Mouse (Mus musculus) hindbrain, embryonic 12.5 days (tissue): ENCODE results near the gene Mmgt2. TPM values are rescaled to one million over a fixed set of nuclear protein-coding genes. Genes with fewer than 3 reads are reported as not detected.
A peak's percentile ranks its signal among the peaks of the same experiment; 100 is the strongest.

ENCODE experiments used
- ATAC-seq: fragments of 200-750 bp; cut with Nextera tagmentation; 2 replicates; pipeline ENCODE4 v1.8.0; 2017; ENCODE audit warnings: moderate TSS enrichment; ENCODE audit not compliant: low FRiP score
- H3K27ac ChIP-seq: fragments of 300-500 bp; sonication (generic); 2 replicates; pipeline ENCODE4 v1.5.1; 2016; ENCODE audit warnings: mild to moderate bottlenecking
- H3K27me3 ChIP-seq: fragments of 300-500 bp; sonication (generic); 2 replicates; pipeline ENCODE4 v1.6.1; 2016; ENCODE audit warnings: mild to moderate bottlenecking
- H3K36me3 ChIP-seq: fragments of 300-500 bp; sonication (generic); 2 replicates; pipeline ENCODE4 v1.6.1; 2016; ENCODE audit warnings: mild to moderate bottlenecking
- H3K4me1 ChIP-seq: fragments of 300-500 bp; sonication (generic); 2 replicates; pipeline ENCODE4 v1.6.1; 2016
- H3K4me2 ChIP-seq: fragments of 300-500 bp; sonication (generic); replicated peaks from 2 replicates; pipeline ENCODE4 v1.6.1; 2016; ENCODE audit warnings: mild to moderate bottlenecking
- H3K4me3 ChIP-seq: fragments of 300-500 bp; sonication (generic); 2 replicates; pipeline ENCODE4 v1.5.1; 2016; ENCODE audit warnings: mild to moderate bottlenecking
- H3K9ac ChIP-seq: fragments of 300-500 bp; sonication (generic); 2 replicates; pipeline ENCODE4 v1.6.1; 2016; ENCODE audit warnings: mild to moderate bottlenecking, moderate library complexity
- H3K9me3 ChIP-seq: fragments of 300-500 bp; sonication (generic); replicated peaks from 2 replicates; pipeline ENCODE4 v1.6.1; 2016; ENCODE audit warnings: mild to moderate bottlenecking
- WGBS: fragments of 180-500 bp; shearing (Covaris S2); methylation state at CpG from one replicate; pipeline ENCODE4 v1.1.7; 2016; 5-methylcytosine and 5-hydroxymethylcytosine counted together
- polyA plus RNA-seq: library from polyadenylated mRNA; unstranded; fragments of >200 nt; fragmentation: Nextera tagmentation; extraction: Ambion mirVana; gene quantifications from 2 replicates; pipeline ENCODE4 v1.2.1, GENCODE M21; 2016

Mmgt2 gene
- polyA plus RNA-seq, 1 experiment from 2014 or later, result 38.7 TPM

- peak overlapping the region; percentile 48 for H3K4me2 ChIP-seq
Observed at GRCm38 (mm10) chr11:62629352-62630224, 18.9 kb upstream of the Mmgt2 start.

GRCm38 (mm10) chr11:62630225-62630821, 18.1 kb upstream of the Mmgt2 start:
- H3K4me3 ChIP-seq, result peak overlapping the region; percentile 2; the same call in 1 of the 2 replicates
- WGBS, result under 1% methylated on average over 11 of the region's 11 CpGs
- peak; percentile 47 for ATAC-seq
- H3K27ac ChIP-seq, result peak overlapping the region; percentile 94
- peak overlapping the region; percentile 48 for H3K4me2 ChIP-seq
- H3K9me3 ChIP-seq, result no peaks in the 10 kb centered on the region
- H3K36me3 ChIP-seq, result no peaks in the 10 kb centered on the region
- no peaks in the 10 kb centered on the region for H3K27me3 ChIP-seq
- H3K4me1 ChIP-seq, result peaks cover 46% of the 10 kb centered on the region
- H3K9ac ChIP-seq, result peak overlapping the region; percentile 20; the same call in 1 of the 2 replicates

More at GRCm38 (mm10) chr11:62629352-62630224, 18.9 kb upstream of the Mmgt2 start:
- Histone ChIP-seq H3K4me3 (no peak overlapping the region), H3K27ac (peak overlapping the region; percentile 94), H3K9me3 (no peaks in the 10 kb centered on the region), H3K9ac (peak overlapping the region; percentile 20; the same call in 1 of the 2 replicates), H3K4me1 (peaks cover 54% of the 10 kb centered on the region), H3K36me3 (no peaks in the 10 kb centered on the region), H3K27me3 (no peaks in the 10 kb centered on the region)
- peak; percentile 52 for ATAC-seq
- WGBS, result 1% methylated on average over 9 of the region's 9 CpGs

- H3K4me3 ChIP-seq, result no peak overlapping the region
- H3K9me3 ChIP-seq, result no peaks in the 10 kb centered on the region
- H3K27me3 ChIP-seq, result no peaks in the 10 kb centered on the region
- no peak overlapping the region for H3K9ac ChIP-seq
- no peaks in the 10 kb centered on the region for H3K36me3 ChIP-seq
- WGBS, result 32% methylated on average over 4 of the region's 4 CpGs
- peak overlapping the region; percentile 94 for H3K27ac ChIP-seq
- peaks cover 48% of the 10 kb centered on the region for H3K4me1 ChIP-seq
- ATAC-seq, result no peak
- no peak overlapping the region for H3K4me2 ChIP-seq
Observed at GRCm38 (mm10) chr11:62631138-62631537, 17.3 kb upstream of the Mmgt2 start.

GRCm38 (mm10) chr11:62635406-62635805, 13.1 kb upstream of the Mmgt2 start:
- H3K27ac ChIP-seq, result no peak overlapping the region
- no peaks in the 10 kb centered on the region for H3K9me3 ChIP-seq
- H3K36me3 ChIP-seq, result 0 out of 2 replicates have a peak, but pooled peaks cover 4% of the 10 kb centered on the region
- H3K4me3 ChIP-seq, result no peak overlapping the region
- ATAC-seq, result no peak
- WGBS, result 76% methylated on average over 3 of the region's 3 CpGs
- H3K27me3 ChIP-seq, result no peaks in the 10 kb centered on the region
- no peak overlapping the region for H3K9ac ChIP-seq
- H3K4me1 ChIP-seq, result peaks cover 30% of the 10 kb centered on the region
- no peak overlapping the region for H3K4me2 ChIP-seq

DNA sequence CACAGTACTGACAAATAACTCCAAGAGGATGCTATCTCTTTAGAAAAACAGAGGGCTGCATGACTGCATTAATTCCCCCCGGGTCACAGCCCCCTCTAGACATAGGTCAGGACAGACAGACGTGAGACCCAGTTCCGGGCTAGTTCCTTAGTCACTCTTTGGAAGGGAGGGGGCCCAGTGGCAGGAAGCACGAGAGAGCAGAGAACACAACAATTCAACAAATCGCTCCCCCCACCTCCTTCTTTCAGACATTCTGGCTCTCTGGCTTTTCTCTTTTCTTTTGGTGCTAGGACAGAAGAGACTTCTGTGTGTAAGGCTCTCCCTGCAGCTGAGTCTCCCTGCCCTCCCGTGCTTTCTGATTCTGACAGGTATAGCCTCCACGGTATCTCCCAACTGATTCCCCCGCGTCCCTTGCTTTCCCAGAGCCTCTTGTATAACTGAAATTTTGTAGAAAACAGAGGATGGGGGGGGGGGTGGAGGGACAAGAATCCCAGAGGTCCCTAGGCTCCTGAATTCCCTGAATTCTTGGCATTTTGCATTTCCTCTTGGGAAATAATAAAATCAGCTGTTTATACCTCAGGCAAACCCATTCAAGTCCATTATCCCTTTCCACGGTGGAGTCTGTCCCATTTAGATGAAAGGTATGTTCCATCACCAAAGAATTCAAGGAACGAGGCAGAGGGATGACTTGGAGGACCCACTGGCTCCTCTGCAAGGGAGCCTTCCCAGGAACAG, 12.2 kb upstream of the Mmgt2 start:
- no peak overlapping the region for H3K27ac ChIP-seq
- H3K9me3 ChIP-seq, result no peaks in the 10 kb centered on the region
- 65% methylated on average over 11 of the region's 11 CpGs for WGBS
- H3K27me3 ChIP-seq, result no peaks in the 10 kb centered on the region
- H3K4me2 ChIP-seq, result no peak overlapping the region
- no peak overlapping the region for H3K4me3 ChIP-seq
- no peak overlapping the region for H3K9ac ChIP-seq
- peaks cover 21% of the 10 kb centered on the region for H3K4me1 ChIP-seq
- ATAC-seq, result no peak
- H3K36me3 ChIP-seq, result 0 out of 2 replicates have a peak, but pooled peaks cover 4% of the 10 kb centered on the region

DNA sequence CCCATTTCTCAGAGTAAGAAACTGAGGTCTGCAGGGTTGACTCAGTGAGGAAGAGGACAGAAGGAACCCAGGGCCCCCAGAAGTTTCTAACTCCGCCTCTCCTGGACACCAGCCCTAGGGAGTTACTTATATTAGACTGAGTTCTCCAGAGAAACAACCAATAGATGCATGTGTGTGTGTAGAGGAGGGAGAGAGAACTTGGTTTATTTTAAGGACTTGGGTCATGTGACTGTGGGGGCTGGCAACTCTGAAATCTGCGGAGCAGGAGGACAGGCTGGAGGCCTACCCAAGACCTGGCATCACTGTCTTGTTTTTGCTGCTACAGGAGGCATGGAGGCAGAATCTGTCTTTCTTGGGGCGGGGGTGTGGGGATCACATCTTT, 11.6 kb upstream of the Mmgt2 start:
- Histone ChIP-seq H3K9me3 (no peaks in the 10 kb centered on the region), H3K9ac (no peak overlapping the region), H3K4me1 (peaks cover 16% of the 10 kb centered on the region), H3K36me3 (0 out of 2 replicates have a peak, but pooled peaks cover 4% of the 10 kb centered on the region), H3K4me2 (no peak overlapping the region), H3K27ac (no peak overlapping the region), H3K27me3 (no peaks in the 10 kb centered on the region), H3K4me3 (no peak overlapping the region)
- ATAC-seq, result no peak
- WGBS, result 91% methylated on average over 3 of the region's 3 CpGs

GRCm38 (mm10) chr11:62637401-62637800, 11.1 kb upstream of the Mmgt2 start:
- no peak for ATAC-seq
- Histone ChIP-seq H3K4me2 (no peak overlapping the region), H3K27me3 (no peaks in the 10 kb centered on the region), H3K4me1 (peaks cover 17% of the 10 kb centered on the region), H3K9ac (no peak overlapping the region), H3K36me3 (0 out of 2 replicates have a peak, but pooled peaks cover 4% of the 10 kb centered on the region), H3K4me3 (no peak overlapping the region), H3K27ac (no peak overlapping the region), H3K9me3 (no peaks in the 10 kb centered on the region)
- WGBS, result 64% methylated on average over 5 of the region's 5 CpGs

GRCm38 (mm10) chr11:62637806-62638205, 10.7 kb upstream of the Mmgt2 start:
- H3K4me3 ChIP-seq, result no peak overlapping the region
- WGBS, result 86% methylated on average over 6 of the region's 6 CpGs
- 0 out of 2 replicates have a peak, but pooled peaks cover 4% of the 10 kb centered on the region for H3K36me3 ChIP-seq
- no peaks in the 10 kb centered on the region for H3K27me3 ChIP-seq
- H3K27ac ChIP-seq, result no peak overlapping the region
- no peak for ATAC-seq
- no peaks in the 10 kb centered on the region for H3K9me3 ChIP-seq
- no peak overlapping the region for H3K4me2 ChIP-seq
- H3K9ac ChIP-seq, result no peak overlapping the region
- H3K4me1 ChIP-seq, result peaks cover 21% of the 10 kb centered on the region

DNA sequence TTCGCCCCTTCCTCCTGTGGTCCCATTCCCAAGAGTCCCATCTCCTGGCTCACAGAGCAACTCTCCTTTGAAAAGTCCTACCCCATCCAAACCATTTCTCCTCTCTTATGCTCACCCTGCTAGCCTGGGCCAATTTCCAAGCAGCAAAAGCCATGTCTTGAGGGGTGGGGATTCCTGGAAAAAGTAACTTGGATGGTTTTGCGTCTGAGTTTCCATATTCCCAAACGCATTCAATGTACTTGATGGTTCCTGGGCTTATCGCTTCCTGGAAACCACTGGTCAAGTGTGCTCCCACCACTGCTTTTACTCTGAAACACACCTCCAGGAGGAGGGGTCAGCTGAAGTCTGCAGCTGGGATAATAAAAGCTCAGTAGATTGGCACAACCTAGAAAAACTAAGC, 10.1 kb upstream of the Mmgt2 start:
- H3K27me3 ChIP-seq, result no peaks in the 10 kb centered on the region
- no peak overlapping the region for H3K9ac ChIP-seq
- H3K4me2 ChIP-seq, result no peak overlapping the region
- H3K4me3 ChIP-seq, result no peak overlapping the region
- peaks cover 27% of the 10 kb centered on the region for H3K4me1 ChIP-seq
- no peaks in the 10 kb centered on the region for H3K9me3 ChIP-seq
- ATAC-seq, result no peak
- 86% methylated on average over 4 of the region's 4 CpGs for WGBS
- H3K36me3 ChIP-seq, result 0 out of 2 replicates have a peak, but pooled peaks cover 4% of the 10 kb centered on the region
- no peak overlapping the region for H3K27ac ChIP-seq

DNA sequence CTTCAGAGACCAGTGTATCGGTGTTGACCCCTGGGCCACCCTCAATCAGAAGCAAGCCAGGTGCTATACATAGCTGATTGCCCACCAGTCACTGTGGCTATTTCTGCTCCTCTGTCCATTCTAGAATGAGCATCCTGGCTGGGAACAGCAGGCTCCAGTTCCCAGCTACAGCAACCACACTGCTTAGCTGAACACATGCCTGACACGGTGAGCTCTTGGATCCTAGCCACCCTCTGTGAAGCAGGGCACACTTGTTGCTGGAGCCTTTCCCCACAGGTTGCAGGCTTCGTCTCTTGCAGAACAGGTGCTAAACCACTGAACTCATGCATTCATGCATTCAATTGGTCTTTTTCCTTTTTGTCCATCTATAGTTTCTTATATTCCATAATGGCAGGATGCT, 8.1 kb upstream of the Mmgt2 start:
- 72% methylated on average over 3 of the region's 3 CpGs for WGBS
- H3K4me3 ChIP-seq, result no peak overlapping the region
- no peaks in the 10 kb centered on the region for H3K27me3 ChIP-seq
- H3K36me3 ChIP-seq, result 0 out of 2 replicates have a peak, but pooled peaks cover 4% of the 10 kb centered on the region
- ATAC-seq, result no peak
- no peaks in the 10 kb centered on the region for H3K9me3 ChIP-seq
- no peak overlapping the region for H3K4me2 ChIP-seq
- no peak overlapping the region for H3K27ac ChIP-seq
- H3K4me1 ChIP-seq, result peaks cover 32% of the 10 kb centered on the region
- no peak overlapping the region for H3K9ac ChIP-seq

- H3K36me3 ChIP-seq, result 0 out of 2 replicates have a peak, but pooled peaks cover 4% of the 10 kb centered on the region
- no peak overlapping the region for H3K9ac ChIP-seq
- H3K4me2 ChIP-seq, result no peak overlapping the region
- no peak for ATAC-seq
- no peaks in the 10 kb centered on the region for H3K27me3 ChIP-seq
- no peaks in the 10 kb centered on the region for H3K9me3 ChIP-seq
- no peak overlapping the region for H3K4me3 ChIP-seq
- WGBS, result 65% methylated on average over 11 of the region's 11 CpGs
- peaks cover 40% of the 10 kb centered on the region for H3K4me1 ChIP-seq
- H3K27ac ChIP-seq, result no peak overlapping the region
Observed at GRCm38 (mm10) chr11:62642023-62642844, 6.2 kb upstream of the Mmgt2 start.
